Mouse (Mus musculus) megakaryocyte, embryonic 14.5 days (primary cell): ENCODE measurements at regions not wholly inside any gene's neighbourhood (a gene's known extent, or its start where the extent isn't known, plus 50 kb on each side); places are given as distances from the start of the nearest gene placed in this dataset.

Experiments
- FLI1 ChIP-seq: IDR thresholded peaks from 2 replicates; pipeline ENCODE4 v1.6.1; 2012; ENCODE audit warnings: low read length, inconsistent platforms, mixed read lengths
- GATA1 ChIP-seq: IDR thresholded peaks from 3 replicates; pipeline ENCODE4 v1.6.1; 2012; ENCODE audit warnings: mixed read lengths, low read length, inconsistent platforms, borderline replicate concordance

- TF ChIP-seq GATA1 = no peak
- no peak for TF ChIP-seq FLI1
These were observed 93.5 kb downstream of the Cand1 start for GRCm38 (mm10) chr10:119146342-119146741.
